Mouse (Mus musculus): ENCODE measurements around the gene Nppb.
A peak's percentile ranks its signal among the peaks of the same experiment; 100 is the strongest.

The Nppb gene

GRCm38 (mm10) chr4:147976237-147976636, 9.4 kb upstream of the Nppb start:
- no peak for DNase-seq (ENCODE audit: low spot score in 2 of 2)

- DNase-seq (ENCODE audit: low spot score in 2 of 2) = no peak
Observed at GRCm38 (mm10) chr4:147977726-147978125, 7.9 kb upstream of the Nppb start.

GRCm38 (mm10) chr4:147978391-147978790, 7.2 kb upstream of the Nppb start:
- no peak for DNase-seq (ENCODE audit: low spot score in 2 of 2)

- no peak for DNase-seq (ENCODE audit: low spot score in 2 of 2)
Observed at GRCm38 (mm10) chr4:147979441-147979860, 6.1 kb upstream of the Nppb start.

- DNase-seq (ENCODE audit: low spot score in 2 of 2) = no peak
Observed at GRCm38 (mm10) chr4:147993571-147994095, 8.0 kb downstream of the Nppb start.

- DNase-seq (ENCODE audit: low spot score in 2 of 2) = no peak
Observed at GRCm38 (mm10) chr4:147995311-147995710, 9.7 kb downstream of the Nppb start.

- no peak for DNase-seq (ENCODE audit: low spot score in 2 of 2)
Observed at GRCm38 (mm10) chr4:148000202-148000772, 14.7 kb downstream of the Nppb start, which contains the start of gene Nppa. Gene Nppa, plus strand, starts transcription at chr4:148000722.

GRCm38 (mm10) chr4:148001013-148001789, 15.6 kb downstream of the Nppb start:
- DNase-seq (ENCODE audit: low spot score in 2 of 2) = no peak

GRCm38 (mm10) chr4:148001866-148002265, 16.3 kb downstream of the Nppb start:
- DNase-seq (ENCODE audit: low spot score in 2 of 2) = no peak

- no peak for DNase-seq (ENCODE audit: low spot score in 2 of 2)
Observed at GRCm38 (mm10) chr4:148004361-148004760, 18.8 kb downstream of the Nppb start.

- DNase-seq (ENCODE audit: low spot score in 2 of 2) = peak; percentile 11 to 27
Observed at GRCm38 (mm10) chr4:148008412-148008811, 22.8 kb downstream of the Nppb start.

GRCm38 (mm10) chr4:148009641-148010040, 24.1 kb downstream of the Nppb start:
- DNase-seq (ENCODE audit: low spot score in 2 of 2) = no peak

- DNase-seq (ENCODE audit: low spot score in 2 of 2) = no peak
Observed at GRCm38 (mm10) chr4:148011332-148011731, 25.7 kb downstream of the Nppb start.

GRCm38 (mm10) chr4:148012216-148012615, 26.6 kb downstream of the Nppb start:
- no peak for DNase-seq (ENCODE audit: low spot score in 2 of 2)

- no peak for DNase-seq (ENCODE audit: low spot score in 2 of 2)
Observed at GRCm38 (mm10) chr4:148015418-148015817, 29.8 kb downstream of the Nppb start.

GRCm38 (mm10) chr4:148016981-148017380, 31.4 kb downstream of the Nppb start:
- DNase-seq (ENCODE audit: low spot score in 2 of 2) = no peak

GRCm38 (mm10) chr4:148018410-148018809, 32.8 kb downstream of the Nppb start:
- no peak for DNase-seq (ENCODE audit: low spot score in 2 of 2)

- DNase-seq (ENCODE audit: low spot score in 2 of 2) = no peak
Observed at GRCm38 (mm10) chr4:148024003-148024402, 38.4 kb downstream of the Nppb start.

GRCm38 (mm10) chr4:148029297-148029696, 43.7 kb downstream of the Nppb start:
- no peak for DNase-seq (ENCODE audit: low spot score in 2 of 2)

- no peak for DNase-seq (ENCODE audit: low spot score in 2 of 2)
Observed at GRCm38 (mm10) chr4:148030506-148030905, 44.9 kb downstream of the Nppb start.

GRCm38 (mm10) chr4:148033858-148034410, 48.3 kb downstream of the Nppb start:
- no peak for DNase-seq (ENCODE audit: low spot score in 2 of 2)

- no peak for DNase-seq (ENCODE audit: low spot score in 2 of 2)
Observed at GRCm38 (mm10) chr4:148035440-148035839, 49.9 kb downstream of the Nppb start.
